Mouse (Mus musculus): ENCODE data around the gene Llgl2.

GRCm38 (mm10) chr11:115775821-115776665 lies 47.8 kb upstream of the Llgl2 start:
- TF ChIP-seq POLR2A (IDR thresholded peaks at IDR 0.05; ENCODE audit: low read depth, low read length) (no peak), CTCF (IDR thresholded peaks at IDR 0.05; ENCODE audit: extremely low read depth, insufficient read depth, insufficient read length, insufficient replicate concordance) (no peak)
